Mouse (Mus musculus): ENCODE data around the gene Npdc1. TPM values are rescaled to one million over a fixed set of nuclear protein-coding genes. Genes with fewer than 3 reads are reported as not detected.
A peak's percentile ranks its signal among the peaks of the same experiment; 100 is the strongest.

The Npdc1 gene
- polyA plus RNA-seq, 1 experiment = not detected

GRCm38 (mm10) chr2:25425481-25425880, 26.3 kb downstream of the Npdc1 start:
- Histone ChIP-seq H3K27ac (ENCODE audit: insufficient read depth, low read depth, low read length) (no peak overlapping the region), H3K4me3 (ENCODE audit: insufficient read depth, low read depth, low read length) (no peak overlapping the region), H3K4me1 (ENCODE audit: control insufficient read depth, insufficient read depth, low read length) (peaks cover 20% of the 10 kb centered on the region)
- WGBS = 57% methylated on average over 27 of the region's 27 CpGs
- no peak for TF ChIP-seq CTCF (IDR thresholded peaks at IDR 0.05; ENCODE audit: insufficient read depth, low read depth, low read length)
- TF ChIP-seq POLR2A (IDR thresholded peaks at IDR 0.05; ENCODE audit: insufficient read depth, low read depth, low read length) = no peak

- 34% methylated on average over 5 of the region's 5 CpGs for WGBS
- Histone ChIP-seq H3K27ac (ENCODE audit: insufficient read depth, low read depth, low read length) (no peak overlapping the region), H3K4me1 (ENCODE audit: control insufficient read depth, insufficient read depth, low read length) (peaks cover 32% of the 10 kb centered on the region), H3K4me3 (ENCODE audit: insufficient read depth, low read depth, low read length) (no peak overlapping the region)
- TF ChIP-seq POLR2A (IDR thresholded peaks at IDR 0.05; ENCODE audit: insufficient read depth, low read depth, low read length) = no peak
- peak; percentile 37; the same call in 1 of the 2 replicates for TF ChIP-seq CTCF (IDR thresholded peaks at IDR 0.05; ENCODE audit: insufficient read depth, low read depth, low read length)
Measured at GRCm38 (mm10) chr2:25426721-25427191, 27.6 kb downstream of the Npdc1 start.

GRCm38 (mm10) chr2:25427256-25427655, 28.1 kb downstream of the Npdc1 start:
- 92% methylated on average over 5 of the region's 5 CpGs for WGBS
- H3K27ac ChIP-seq (ENCODE audit: insufficient read depth, low read depth, low read length) = no peak overlapping the region
- no peak overlapping the region for H3K4me3 ChIP-seq (ENCODE audit: insufficient read depth, low read depth, low read length)
- H3K4me1 ChIP-seq (ENCODE audit: control insufficient read depth, insufficient read depth, low read length) = peaks cover 35% of the 10 kb centered on the region
- TF ChIP-seq POLR2A (IDR thresholded peaks at IDR 0.05; ENCODE audit: insufficient read depth, low read depth, low read length) = no peak
- no peak for TF ChIP-seq CTCF (IDR thresholded peaks at IDR 0.05; ENCODE audit: insufficient read depth, low read depth, low read length)

- WGBS = under 1% methylated on average over 88 of the region's 89 CpGs
- H3K4me3 ChIP-seq (ENCODE audit: insufficient read depth, low read depth, low read length) = peak within 1 kb of the TSS; percentile 85
- H3K27ac ChIP-seq (ENCODE audit: insufficient read depth, low read depth, low read length) = peak within 1 kb of the TSS; percentile 75
- peaks cover 36% of the 10 kb centered on the region for H3K4me1 ChIP-seq (ENCODE audit: control insufficient read depth, insufficient read depth, low read length)
- TF ChIP-seq POLR2A (IDR thresholded peaks at IDR 0.05; ENCODE audit: insufficient read depth, low read depth, low read length) (peak; percentile 40), CTCF (IDR thresholded peaks at IDR 0.05; ENCODE audit: insufficient read depth, low read depth, low read length) (peak; percentile 93)
Measured at GRCm38 (mm10) chr2:25428442-25429236, 29.5 kb downstream of the Npdc1 start, which contains the start of gene Abca2. Gene Abca2 (plus strand): TSS chr2:25428703.

GRCm38 (mm10) chr2:25429435-25430180, 30.5 kb downstream of the Npdc1 start:
- Histone ChIP-seq H3K4me3 (ENCODE audit: insufficient read depth, low read depth, low read length) (peak overlapping the region; percentile 85), H3K4me1 (ENCODE audit: control insufficient read depth, insufficient read depth, low read length) (peaks cover 36% of the 10 kb centered on the region), H3K27ac (ENCODE audit: insufficient read depth, low read depth, low read length) (peak overlapping the region; percentile 75; the same call in 1 of the 2 replicates)
- WGBS = 22% methylated on average over 5 of the region's 5 CpGs
- TF ChIP-seq POLR2A (IDR thresholded peaks at IDR 0.05; ENCODE audit: insufficient read depth, low read depth, low read length) (no peak), CTCF (IDR thresholded peaks at IDR 0.05; ENCODE audit: insufficient read depth, low read depth, low read length) (0 out of 2 replicates have a peak, but pooled peaks have one; percentile 9)

- peak overlapping the region; percentile 14; the same call in 1 of the 2 replicates for H3K4me3 ChIP-seq (ENCODE audit: insufficient read depth, low read depth, low read length)
- H3K4me1 ChIP-seq (ENCODE audit: control insufficient read depth, insufficient read depth, low read length) = peaks cover 36% of the 10 kb centered on the region
- WGBS = 48% methylated on average over 17 of the region's 17 CpGs
- no peak for TF ChIP-seq POLR2A (IDR thresholded peaks at IDR 0.05; ENCODE audit: insufficient read depth, low read depth, low read length)
- no peak for TF ChIP-seq CTCF (IDR thresholded peaks at IDR 0.05; ENCODE audit: insufficient read depth, low read depth, low read length)
- no peak overlapping the region for H3K27ac ChIP-seq (ENCODE audit: insufficient read depth, low read depth, low read length)
Measured at GRCm38 (mm10) chr2:25430395-25431233, 31.5 kb downstream of the Npdc1 start.

GRCm38 (mm10) chr2:25431308-25431855, 32.2 kb downstream of the Npdc1 start:
- no peak overlapping the region for H3K27ac ChIP-seq (ENCODE audit: insufficient read depth, low read depth, low read length)
- no peak for TF ChIP-seq POLR2A (IDR thresholded peaks at IDR 0.05; ENCODE audit: insufficient read depth, low read depth, low read length)
- TF ChIP-seq CTCF (IDR thresholded peaks at IDR 0.05; ENCODE audit: insufficient read depth, low read depth, low read length) = no peak
- WGBS = 70% methylated on average over 6 of the region's 6 CpGs
- peaks cover 36% of the 10 kb centered on the region for H3K4me1 ChIP-seq (ENCODE audit: control insufficient read depth, insufficient read depth, low read length)
- no peak overlapping the region for H3K4me3 ChIP-seq (ENCODE audit: insufficient read depth, low read depth, low read length)

All from olfactory bulb, adult 2 months (tissue).